Mouse (Mus musculus) midbrain, embryonic 10.5 days (tissue): ENCODE data around the gene Cdkal1. TPM values are rescaled to one million over a fixed set of nuclear protein-coding genes. Genes with fewer than 3 reads are reported as not detected.

Experiments used
- DNase-seq: peaks from one replicate; pipeline ENCODE4 v3.0.0-alpha.2; 2017; ENCODE audit warnings: low spot score
- H3K27ac ChIP-seq: fragments of 300-500 bp; sonication (generic); replicated peaks from 2 replicates; pipeline ENCODE4 v1.5.1; 2016; ENCODE audit warnings: mild to moderate bottlenecking
- H3K27me3 ChIP-seq: fragments of 300-500 bp; sonication (generic); 2 replicates; pipeline ENCODE4 v1.6.1; 2016; ENCODE audit warnings: low read depth, mild to moderate bottlenecking; ENCODE audit not compliant: poor library complexity, severe bottlenecking
- H3K36me3 ChIP-seq: fragments of 300-500 bp; sonication (generic); 2 replicates; pipeline ENCODE4 v1.6.1; 2016; ENCODE audit warnings: mild to moderate bottlenecking, moderate library complexity
- H3K4me1 ChIP-seq: fragments of 300-500 bp; sonication (generic); 2 replicates; pipeline ENCODE4 v1.6.1; 2016
- H3K4me3 ChIP-seq: fragments of 300-500 bp; sonication (generic); 2 replicates; pipeline ENCODE4 v1.5.1; 2016; ENCODE audit warnings: mild to moderate bottlenecking, moderate library complexity
- H3K9me3 ChIP-seq: fragments of 300-500 bp; sonication (generic); replicated peaks from 2 replicates; pipeline ENCODE4 v1.6.1; 2016; ENCODE audit warnings: mild to moderate bottlenecking
- WGBS: fragments of 180-500 bp; shearing (Covaris S2); methylation state at CpG from one replicate; pipeline ENCODE4 v1.1.7; 2016; 5-methylcytosine and 5-hydroxymethylcytosine counted together
- polyA plus RNA-seq: library from polyadenylated mRNA; unstranded; fragments of >200 nt; fragmentation: Nextera tagmentation; extraction: Ambion mirVana; gene quantifications from 2 replicates; pipeline ENCODE4 v1.2.1, GENCODE M21; 2016

Cdkal1 gene
- 32.4 and 32.7 TPM in 2 replicates for polyA plus RNA-seq

DNA sequence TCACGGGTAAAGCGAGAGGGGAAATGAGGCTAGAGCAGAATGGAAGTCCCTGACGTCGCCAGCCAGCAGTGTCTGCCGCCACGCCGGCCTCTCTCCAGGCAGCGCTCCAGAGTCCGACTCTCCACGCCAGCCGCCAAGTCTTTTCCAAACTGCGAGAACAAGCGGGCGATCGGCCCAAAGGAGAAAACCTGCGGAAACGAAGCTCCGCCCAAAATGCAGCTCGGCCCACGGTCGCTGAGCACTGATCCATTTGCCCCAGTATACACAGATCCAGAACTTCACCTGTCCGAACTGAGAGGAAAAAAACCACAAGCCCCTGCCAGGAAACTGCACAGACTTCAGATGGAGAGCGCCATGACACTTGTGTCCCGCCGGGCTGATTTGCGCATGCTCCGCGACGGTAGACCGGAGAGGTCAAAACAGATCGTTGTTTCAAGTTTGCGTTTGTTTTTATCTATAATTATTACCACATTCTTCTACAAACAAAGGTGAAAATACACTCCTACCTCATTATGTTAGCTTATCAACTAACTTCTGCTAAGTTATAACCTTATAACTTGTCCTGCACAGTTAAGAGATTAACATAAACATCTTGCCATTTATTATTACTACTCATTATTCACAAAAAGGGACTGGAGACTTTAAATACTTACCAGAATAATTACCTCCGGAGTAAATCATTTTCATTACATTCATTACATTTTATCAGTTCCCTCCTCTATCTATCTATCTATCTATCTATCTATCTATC is at the start of gene Cdkal1:
Cdkal1 (minus strand) TSS at position 394 of the 751 bp plus-strand sequence.
- Histone ChIP-seq H3K27ac (peak within 1 kb of the TSS; percentile 90), H3K27me3 (no peaks in the 10 kb centered on the region), H3K4me3 (peak within 1 kb of the TSS; percentile 76), H3K9me3 (no peaks in the 10 kb centered on the region), H3K36me3 (peaks cover 21% of the 10 kb centered on the region), H3K4me1 (peaks cover 21% of the 10 kb centered on the region)
- DNase-seq = peak; percentile 81
- under 1% methylated on average over 33 of the region's 33 CpGs for WGBS

DNA sequence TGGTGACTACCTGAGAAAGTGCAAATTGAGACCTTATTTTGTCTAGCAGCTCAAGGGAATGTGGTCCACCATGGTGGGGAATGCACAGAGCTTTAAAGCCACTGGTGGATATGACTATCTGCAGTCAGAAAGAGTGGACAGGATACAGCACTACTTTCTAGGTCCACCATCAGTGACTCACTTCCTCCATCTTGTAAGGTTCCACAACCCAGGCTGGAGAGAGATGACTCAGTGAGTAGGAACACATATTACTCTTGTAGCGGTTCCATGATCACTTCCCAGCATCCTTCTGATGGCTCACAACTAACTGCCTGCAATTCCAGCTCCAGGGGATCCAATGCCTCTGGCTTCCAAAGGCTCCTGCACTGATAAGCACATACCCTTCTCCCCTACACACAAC is 47.9 kb upstream of the Cdkal1 start:
- DNase-seq = no peak
- Histone ChIP-seq H3K36me3 (peaks cover 71% of the 10 kb centered on the region), H3K4me3 (no peak overlapping the region), H3K4me1 (no peaks in the 10 kb centered on the region), H3K27ac (no peak overlapping the region), H3K27me3 (no peaks in the 10 kb centered on the region), H3K9me3 (peaks cover 37% of the 10 kb centered on the region)
- 90% methylated on average over 1 of the region's 1 CpGs for WGBS

- Histone ChIP-seq H3K9me3 (peaks cover 35% of the 10 kb centered on the region), H3K27ac (no peak overlapping the region), H3K36me3 (peaks cover 65% of the 10 kb centered on the region), H3K27me3 (no peaks in the 10 kb centered on the region), H3K4me1 (no peaks in the 10 kb centered on the region), H3K4me3 (no peak overlapping the region)
- no peak for DNase-seq
- WGBS = 92% methylated on average over 1 of the region's 1 CpGs
Observed at GRCm38 (mm10) chr13:29902676-29903075, 47.2 kb upstream of the Cdkal1 start.

- Histone ChIP-seq H3K9me3 (peaks cover 33% of the 10 kb centered on the region), H3K27me3 (no peaks in the 10 kb centered on the region), H3K27ac (no peak overlapping the region), H3K36me3 (peaks cover 57% of the 10 kb centered on the region), H3K4me1 (no peaks in the 10 kb centered on the region), H3K4me3 (no peak overlapping the region)
- WGBS = 76% methylated on average over 4 of the region's 4 CpGs
- DNase-seq = no peak
Observed at GRCm38 (mm10) chr13:29901641-29902040, 46.2 kb upstream of the Cdkal1 start.

GRCm38 (mm10) chr13:29866780-29867179 is 11.3 kb upstream of the Cdkal1 start:
- Histone ChIP-seq H3K27me3 (no peaks in the 10 kb centered on the region), H3K36me3 (no peaks in the 10 kb centered on the region), H3K4me1 (peaks cover 2% of the 10 kb centered on the region; the same call in 1 of the 2 replicates), H3K9me3 (no peaks in the 10 kb centered on the region), H3K27ac (no peak overlapping the region), H3K4me3 (no peak overlapping the region)
- no peak for DNase-seq
- 97% methylated on average over 3 of the region's 3 CpGs for WGBS

DNA sequence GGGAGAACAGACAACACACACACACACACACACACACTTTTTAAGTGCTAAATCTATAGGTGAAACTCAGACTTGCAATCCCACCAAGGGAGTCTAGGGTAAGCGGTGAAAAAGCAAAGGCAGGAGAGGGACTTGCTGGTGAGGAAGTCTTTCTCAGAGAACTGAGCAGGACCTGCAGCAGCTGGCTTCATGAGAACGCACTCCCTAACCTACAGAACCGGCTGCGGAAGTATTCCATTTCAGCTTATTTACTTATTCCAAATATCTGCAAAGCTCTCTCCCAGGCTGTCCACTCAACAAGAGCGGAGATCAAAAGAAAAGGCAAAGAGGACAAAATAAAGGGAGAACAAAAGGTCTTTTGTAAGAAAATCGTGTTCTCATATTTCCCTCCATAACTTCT is 8.9 kb upstream of the Cdkal1 start:
- H3K4me1 ChIP-seq = peaks cover 2% of the 10 kb centered on the region; the same call in 1 of the 2 replicates
- H3K36me3 ChIP-seq = no peaks in the 10 kb centered on the region
- WGBS = 69% methylated on average over 6 of the region's 6 CpGs

GRCm38 (mm10) chr13:29860087-29860486 is 4.6 kb upstream of the Cdkal1 start:
- no peak for DNase-seq
- Histone ChIP-seq H3K27ac (no peak overlapping the region), H3K36me3 (no peaks in the 10 kb centered on the region), H3K9me3 (no peaks in the 10 kb centered on the region), H3K4me1 (peaks cover 7% of the 10 kb centered on the region; the same call in 1 of the 2 replicates), H3K27me3 (no peaks in the 10 kb centered on the region), H3K4me3 (no peak overlapping the region)
- 76% methylated on average over 2 of the region's 2 CpGs for WGBS

More for the DNA sequence above, 8.9 kb upstream of the Cdkal1 start:
- Histone ChIP-seq H3K27ac (no peak overlapping the region), H3K4me3 (no peak overlapping the region), H3K9me3 (no peaks in the 10 kb centered on the region), H3K27me3 (no peaks in the 10 kb centered on the region)
- DNase-seq = no peak

- Histone ChIP-seq H3K36me3 (peaks cover 5% of the 10 kb centered on the region), H3K4me3 (no peak overlapping the region), H3K27me3 (no peaks in the 10 kb centered on the region), H3K27ac (no peak overlapping the region), H3K4me1 (peaks cover 21% of the 10 kb centered on the region), H3K9me3 (no peaks in the 10 kb centered on the region)
- no peak for DNase-seq
- 25% methylated on average over 4 of the region's 4 CpGs for WGBS
Observed at GRCm38 (mm10) chr13:29857436-29857835, 2.0 kb upstream of the Cdkal1 start.

- Histone ChIP-seq H3K27ac (peak overlapping the region; percentile 90), H3K36me3 (peaks cover 27% of the 10 kb centered on the region), H3K4me1 (peaks cover 21% of the 10 kb centered on the region), H3K4me3 (peak overlapping the region; percentile 76), H3K27me3 (no peaks in the 10 kb centered on the region), H3K9me3 (no peaks in the 10 kb centered on the region)
- 2% methylated on average over 5 of the region's 5 CpGs for WGBS
- no peak for DNase-seq
Observed at GRCm38 (mm10) chr13:29854876-29855275, 598 bp downstream of the Cdkal1 start.

- H3K4me1 ChIP-seq = peaks cover 4% of the 10 kb centered on the region; the same call in 1 of the 2 replicates
- H3K27ac ChIP-seq = no peak overlapping the region
- no peaks in the 10 kb centered on the region for H3K9me3 ChIP-seq
- peaks cover 30% of the 10 kb centered on the region for H3K36me3 ChIP-seq
- DNase-seq = no peak
- no peaks in the 10 kb centered on the region for H3K27me3 ChIP-seq
- H3K4me3 ChIP-seq = no peak overlapping the region
- WGBS = 67% methylated on average over 5 of the region's 5 CpGs
Observed at GRCm38 (mm10) chr13:29838409-29839047, 16.9 kb downstream of the Cdkal1 start.

DNA sequence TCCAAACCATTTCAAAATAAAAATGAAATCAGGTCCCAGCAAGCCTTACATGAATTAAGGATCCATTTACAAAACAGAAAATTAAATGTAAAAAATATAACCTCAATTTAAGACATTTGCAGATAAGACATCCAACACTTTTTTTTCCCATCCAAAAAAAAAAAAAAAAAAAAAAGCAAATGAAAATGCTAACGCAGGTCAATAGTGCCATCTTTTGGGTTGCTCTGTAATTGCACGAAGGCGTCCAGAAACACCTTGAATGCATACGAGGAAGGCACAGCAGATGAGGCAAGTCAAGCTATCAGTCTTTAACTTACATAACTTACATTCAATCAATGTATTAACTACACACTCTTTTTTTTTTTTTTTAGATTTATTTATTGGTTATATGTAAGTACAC is 20.3 kb downstream of the Cdkal1 start:
- 42% methylated on average over 4 of the region's 4 CpGs for WGBS
- Histone ChIP-seq H3K27ac (no peak overlapping the region), H3K36me3 (peaks cover 16% of the 10 kb centered on the region), H3K27me3 (no peaks in the 10 kb centered on the region), H3K4me1 (peaks cover 9% of the 10 kb centered on the region; the same call in 1 of the 2 replicates), H3K4me3 (no peak overlapping the region), H3K9me3 (no peaks in the 10 kb centered on the region)
- DNase-seq = no peak

- no peaks in the 10 kb centered on the region for H3K27me3 ChIP-seq
- WGBS = 84% methylated on average over 8 of the region's 8 CpGs
- no peak overlapping the region for H3K4me3 ChIP-seq
Observed at GRCm38 (mm10) chr13:29833751-29834150, 21.7 kb downstream of the Cdkal1 start.

GRCm38 (mm10) chr13:29831126-29831525 is 24.3 kb downstream of the Cdkal1 start:
- Histone ChIP-seq H3K36me3 (no peaks in the 10 kb centered on the region), H3K4me1 (peaks cover 33% of the 10 kb centered on the region), H3K27me3 (no peaks in the 10 kb centered on the region), H3K4me3 (no peak overlapping the region), H3K9me3 (no peaks in the 10 kb centered on the region), H3K27ac (no peak overlapping the region)
- no peak for DNase-seq
- 87% methylated on average over 4 of the region's 4 CpGs for WGBS

More at GRCm38 (mm10) chr13:29833751-29834150, 21.7 kb downstream of the Cdkal1 start:
- Histone ChIP-seq H3K9me3 (no peaks in the 10 kb centered on the region), H3K4me1 (peaks cover 12% of the 10 kb centered on the region; the same call in 1 of the 2 replicates), H3K36me3 (peaks cover 16% of the 10 kb centered on the region), H3K27ac (peak overlapping the region; percentile 57; the same call in 1 of the 2 replicates)
- no peak for DNase-seq
